Mouse (Mus musculus) CH12F3 (cell line): ENCODE measurements around the gene Mrps12.

Source experiments
- in situ Hi-C: fragments of 300-500 bp; cut with MboI; formaldehyde crosslinking; loops from 2 replicates; pipeline ENCODE4 v1.14.3; 2020; ENCODE audit warnings: low sequenced_read_pairs

The Mrps12 gene

GRCm38 (mm10) chr7:28765211-28765610 lies 23.6 kb upstream of the Mrps12 start:
- in situ Hi-C loops = no loop called here

GRCm38 (mm10) chr7:28761907-28762306 lies 20.3 kb upstream of the Mrps12 start:
- in situ Hi-C loops = no loop called here

DNA sequence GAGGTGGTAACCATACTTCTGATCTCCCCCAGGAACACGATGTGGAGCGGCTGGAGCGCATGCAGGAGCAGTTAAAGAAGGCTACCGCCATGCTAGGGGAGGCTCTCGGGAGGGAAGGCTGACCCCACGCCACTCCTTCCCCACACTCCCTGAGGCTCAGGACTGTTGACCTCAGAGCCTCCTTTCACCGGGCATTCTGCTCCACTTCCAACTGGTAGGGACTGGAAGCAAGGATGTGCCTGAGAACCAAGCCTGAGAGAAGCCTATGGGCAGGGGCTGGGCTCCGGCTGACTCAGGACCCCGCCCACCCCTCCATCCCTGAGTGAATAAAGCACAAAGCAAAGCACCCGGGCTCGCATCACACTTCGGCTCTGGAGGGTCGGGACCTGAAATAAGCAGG lies 17.0 kb upstream of the Mrps12 start:
- in situ Hi-C loops = no loop called here

- in situ Hi-C loops = no loop called here
Measured at GRCm38 (mm10) chr7:28756079-28756478, 14.5 kb upstream of the Mrps12 start, which contains the start of gene Ccer2. Gene Ccer2, plus strand, starts transcription at chr7:28756174.

DNA sequence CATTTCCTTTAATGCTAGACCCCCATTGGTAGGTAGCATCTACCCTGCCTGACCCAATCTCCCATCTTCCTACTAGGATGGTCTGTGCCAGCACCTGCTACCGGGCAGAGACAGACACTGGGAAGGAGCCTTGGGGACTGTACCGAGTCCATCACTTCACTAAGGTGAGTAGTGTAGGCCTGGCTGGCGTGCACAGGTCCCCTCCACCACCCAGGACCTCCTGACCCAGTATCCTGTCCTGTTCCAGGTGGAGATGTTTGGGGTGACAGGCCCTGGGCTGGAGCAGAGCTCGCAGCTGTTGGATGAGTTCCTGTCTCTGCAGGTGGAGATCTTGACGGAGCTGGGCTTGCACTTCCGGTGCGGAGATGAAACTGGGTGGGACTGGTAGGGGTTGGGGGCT lies 8.3 kb upstream of the Mrps12 start:
- in situ Hi-C loops = no loop called here

DNA sequence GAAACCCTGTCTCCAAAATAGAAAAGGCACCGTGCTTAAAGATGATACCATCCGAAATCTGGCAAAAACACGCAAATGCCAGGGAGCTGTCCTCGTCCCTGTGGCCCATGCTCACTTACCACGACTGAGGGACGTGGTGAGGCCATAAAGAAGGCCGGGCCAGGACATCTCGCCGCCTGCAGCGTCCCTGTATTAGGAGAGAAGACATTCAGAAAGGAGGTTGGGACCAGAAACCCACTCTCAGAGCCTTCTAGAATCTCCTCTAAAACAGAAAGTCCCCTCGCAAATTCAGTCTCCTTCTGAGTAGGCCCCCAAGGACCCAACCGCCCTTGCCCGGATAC lies 282 bp downstream of the Mrps12 start:
- in situ Hi-C loops = no loop called here

DNA sequence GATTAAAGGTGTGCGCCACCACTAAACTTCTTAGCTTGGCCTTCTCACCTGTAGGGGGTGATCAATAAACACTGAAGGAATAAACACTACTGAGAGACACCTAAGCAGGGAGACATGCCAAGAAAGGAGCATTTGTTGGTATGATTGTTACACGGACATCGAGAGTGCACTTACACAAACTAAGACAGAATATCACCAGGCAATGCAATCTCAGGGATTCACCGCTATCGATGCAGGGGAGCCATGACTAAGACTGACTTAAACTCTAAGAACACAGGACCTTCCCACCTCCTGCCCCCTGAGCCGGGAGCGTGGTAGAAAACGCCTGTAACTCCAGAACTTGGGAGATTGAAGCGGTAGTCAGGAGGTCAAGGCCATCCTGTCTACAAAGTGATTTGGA lies 671 bp downstream of the Mrps12 start:
- in situ Hi-C loops = no loop called here

DNA sequence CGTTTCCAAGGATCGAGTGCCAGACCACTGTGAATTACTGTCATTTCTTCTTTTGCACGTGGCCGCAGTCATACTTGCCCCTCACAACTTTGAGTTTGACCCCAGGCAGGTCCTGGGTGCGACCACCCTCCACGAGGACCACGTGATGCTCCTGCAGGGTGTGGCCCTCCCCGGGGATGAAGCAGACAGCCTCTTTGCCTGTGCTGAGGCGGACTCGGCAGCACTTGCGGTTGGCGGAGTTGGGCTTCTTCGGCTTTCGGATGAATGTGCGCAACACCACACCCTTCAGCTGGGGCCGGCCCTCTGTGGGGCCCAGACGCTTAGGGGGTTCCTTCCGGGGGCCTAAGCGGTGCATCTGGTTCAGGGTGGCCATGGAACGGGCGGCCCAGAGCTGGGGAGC lies 1.8 kb downstream of the Mrps12 start:
- in situ Hi-C loops = no loop called here

DNA sequence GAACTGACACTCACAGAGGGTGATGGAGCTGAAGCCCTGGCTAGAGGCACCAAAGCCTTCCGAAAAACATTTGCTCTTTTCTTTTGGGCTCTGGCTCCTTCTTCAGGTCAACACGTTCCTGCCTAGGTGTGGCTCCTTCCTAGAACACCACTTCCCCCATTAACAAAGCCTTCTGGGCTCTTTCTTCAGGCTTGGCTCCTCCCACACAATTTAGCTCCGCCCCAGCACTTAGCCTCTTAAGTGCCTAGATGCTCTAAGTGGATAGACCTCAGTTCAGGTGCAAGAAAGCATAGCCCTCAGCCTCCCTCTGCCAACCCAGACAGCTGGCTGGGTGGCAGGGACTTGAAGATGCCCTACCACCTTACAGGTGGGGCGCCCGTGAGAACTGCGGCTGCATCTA lies 5.9 kb downstream of the Mrps12 start:
- in situ Hi-C loops = no loop called here

GRCm38 (mm10) chr7:28733211-28733610 lies 8.4 kb downstream of the Mrps12 start:
- in situ Hi-C loops = no loop called here

DNA sequence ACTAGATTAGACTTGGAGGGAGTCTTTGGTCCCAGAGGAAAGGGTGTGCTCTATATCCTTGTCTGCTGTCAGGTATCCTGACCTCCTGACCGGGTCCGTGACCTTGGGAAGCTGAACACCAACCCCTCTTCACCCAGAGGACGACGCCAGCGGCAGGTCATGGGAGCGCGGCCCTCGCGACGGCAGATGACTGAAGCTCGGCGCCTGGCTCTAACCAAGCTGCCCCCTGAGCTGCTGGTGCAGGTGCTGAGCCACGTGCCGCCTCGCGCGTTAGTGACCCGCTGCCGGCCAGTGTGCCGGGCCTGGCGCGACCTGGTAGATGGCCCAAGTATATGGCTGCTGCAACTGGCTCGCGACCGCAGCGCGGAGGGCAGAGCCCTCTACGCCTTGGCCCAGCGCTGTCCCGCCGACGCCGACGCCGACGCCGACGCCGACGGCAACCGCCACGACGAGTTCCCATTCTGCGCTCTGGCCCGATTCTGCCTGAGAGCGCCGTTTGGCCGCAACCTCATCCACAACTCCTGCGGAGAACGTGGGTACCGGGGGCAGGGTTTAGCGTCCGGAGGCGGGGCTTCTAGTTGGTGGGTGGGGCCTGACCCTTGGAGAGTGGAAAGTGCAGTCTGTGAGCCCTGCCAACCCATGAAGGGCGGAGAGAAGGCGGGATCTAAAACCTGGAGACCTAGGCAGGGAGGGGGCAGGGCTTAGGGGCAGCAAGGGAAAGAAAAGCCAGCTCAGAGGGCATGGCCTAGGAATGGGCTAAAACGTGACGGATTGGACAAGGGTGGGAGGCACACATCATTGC lies 9.1 kb downstream of the Mrps12 start:
- in situ Hi-C loops = no loop called here

DNA sequence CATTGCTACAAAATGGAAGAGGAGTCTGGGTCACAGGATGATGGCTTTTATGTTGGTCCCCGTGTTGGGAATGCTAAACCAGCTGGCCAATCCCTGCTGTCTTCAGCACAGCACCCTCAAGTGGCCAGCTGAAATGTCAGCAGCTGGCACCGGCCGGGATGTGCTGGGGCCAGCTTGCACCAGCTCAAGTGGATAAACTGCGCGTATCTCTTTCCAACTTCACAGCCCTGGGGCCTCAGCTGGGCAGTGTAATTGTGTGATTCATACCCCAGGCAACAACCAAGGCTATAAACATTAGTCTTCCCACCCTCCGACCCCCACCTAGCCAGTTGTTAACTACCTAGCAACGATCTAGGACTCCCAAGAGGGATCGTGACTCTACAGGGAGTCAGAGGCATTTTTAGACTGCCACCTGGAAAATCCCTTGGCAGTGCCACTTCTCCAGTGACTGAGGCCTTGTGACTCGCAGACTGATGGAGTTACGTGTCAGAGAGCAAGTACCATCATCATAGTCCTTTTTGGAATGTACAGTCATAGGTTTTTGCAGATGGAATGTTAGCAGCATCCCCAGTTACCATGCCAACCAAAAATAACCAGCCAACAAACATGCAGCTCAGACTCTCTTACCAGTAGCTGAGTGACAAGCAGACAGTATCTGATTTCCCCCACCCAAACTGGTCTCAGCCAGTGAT lies 13.8 kb downstream of the Mrps12 start:
- in situ Hi-C loops = no loop called here

- in situ Hi-C loops = no loop called here
Measured at GRCm38 (mm10) chr7:28726600-28726999, 15.0 kb downstream of the Mrps12 start.

DNA sequence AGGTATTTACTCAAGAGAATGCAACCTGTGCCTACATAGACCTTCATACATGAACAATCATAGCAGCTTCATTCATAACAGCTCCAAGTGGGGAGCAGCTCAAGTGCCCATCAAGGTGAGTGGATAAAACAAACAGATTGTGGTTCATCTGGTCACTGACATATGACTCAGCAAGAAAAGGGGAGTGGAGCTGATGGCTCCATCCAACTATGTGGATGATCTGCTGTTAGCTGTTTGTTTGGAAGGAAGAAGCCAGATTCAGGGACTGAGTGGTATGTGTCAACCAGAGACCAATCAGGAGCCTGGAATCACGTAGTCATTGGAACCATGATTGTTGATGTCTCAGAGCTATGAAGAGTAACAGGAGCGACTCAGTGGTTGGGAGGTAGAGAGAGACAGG lies 17.0 kb downstream of the Mrps12 start:
- in situ Hi-C loops = no loop called here

- in situ Hi-C loops = no loop called here
Measured at GRCm38 (mm10) chr7:28722079-28722478, 19.5 kb downstream of the Mrps12 start.

GRCm38 (mm10) chr7:28720753-28721537 lies 20.7 kb downstream of the Mrps12 start:
- in situ Hi-C loops = no loop called here

- in situ Hi-C loops = no loop called here
Measured at GRCm38 (mm10) chr7:28719650-28720049, 22.0 kb downstream of the Mrps12 start.

DNA sequence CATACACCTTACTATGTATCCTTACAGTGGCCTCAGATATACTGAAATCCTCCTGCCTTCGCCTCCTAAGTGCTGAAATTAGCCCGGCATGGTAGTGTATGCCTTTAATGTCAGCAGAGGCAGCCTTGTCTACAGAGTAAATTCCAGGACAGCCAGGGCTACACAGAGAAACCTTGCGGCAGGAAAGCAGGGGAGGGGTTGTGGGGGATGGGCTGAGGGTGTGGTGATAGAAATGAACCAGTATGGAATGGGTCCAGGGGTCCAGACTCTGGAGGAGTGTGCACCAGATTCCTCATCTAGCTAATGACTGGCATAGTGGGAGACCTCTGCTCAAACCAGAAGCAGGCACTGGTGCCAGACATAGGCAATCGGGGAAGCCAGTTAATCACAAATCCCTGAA lies 22.5 kb downstream of the Mrps12 start:
- in situ Hi-C loops = no loop called here

DNA sequence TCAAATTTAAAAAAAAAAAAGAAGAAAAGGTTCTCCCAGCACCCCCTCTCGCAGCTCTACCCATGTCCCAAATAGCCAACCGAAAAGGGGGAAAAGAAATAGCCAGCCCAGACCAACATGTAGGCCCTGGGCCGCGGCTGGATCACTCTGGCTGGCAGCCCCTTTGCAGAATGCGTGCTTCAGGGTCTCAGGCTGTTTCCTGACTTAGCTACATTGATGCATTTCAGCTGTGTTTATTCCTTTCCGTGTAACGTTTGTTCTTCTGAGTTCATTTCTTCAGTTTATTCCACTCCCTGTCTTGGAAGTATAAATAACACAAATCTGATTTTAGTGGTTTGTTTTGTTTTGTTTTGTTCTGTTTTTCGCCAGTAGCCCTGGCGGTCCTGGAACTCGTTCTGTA lies 23.9 kb downstream of the Mrps12 start:
- in situ Hi-C loops = no loop called here

- in situ Hi-C loops = no loop called here
Measured at GRCm38 (mm10) chr7:28716590-28717281, 24.9 kb downstream of the Mrps12 start, which contains the start of gene Fbxo17. Gene Fbxo17, plus strand, starts transcription at chr7:28716804.

GRCm38 (mm10) chr7:28715598-28715997 lies 26.0 kb downstream of the Mrps12 start:
- in situ Hi-C loops = no loop called here
